Mouse (Mus musculus) embryonic fibroblast, embryonic 13.5 days (primary cell): ENCODE measurements around the gene Krtap29-1.

ENCODE experiments used
- CTCF ChIP-seq: IDR thresholded peaks from 2 replicates; pipeline ENCODE4 v1.5.1; 2011; ENCODE audit warnings: mild to moderate bottlenecking, control low read depth, low read length, moderate library complexity, borderline replicate concordance; ENCODE audit not compliant: insufficient read depth
- POLR2A ChIP-seq: IDR thresholded peaks from 2 replicates; pipeline ENCODE4 v1.6.1; 2011; ENCODE audit warnings: low read depth, mild to moderate bottlenecking, control low read depth, low read length, moderate library complexity

DNA sequence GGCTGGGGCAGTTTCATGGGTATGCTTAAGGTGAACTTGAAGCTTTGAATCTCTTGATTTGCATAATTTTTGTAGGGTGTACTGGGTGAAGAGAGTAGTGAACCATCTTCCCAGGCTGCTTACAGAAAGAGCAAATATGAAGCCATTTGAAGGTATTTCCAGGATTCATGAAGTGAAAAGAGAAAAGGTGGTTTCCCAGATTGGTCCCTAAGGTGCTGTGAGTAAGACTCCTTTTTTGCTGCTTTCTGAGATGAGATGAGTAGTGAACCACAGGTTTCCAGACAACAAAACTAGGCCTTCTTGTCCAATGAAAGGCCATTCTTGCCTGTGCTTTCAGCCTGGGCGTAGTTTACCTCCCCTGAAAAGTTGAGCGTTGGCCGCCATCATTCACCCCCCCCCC is 9.7 kb upstream of the Krtap29-1 start:
- TF ChIP-seq CTCF = no peak
- TF ChIP-seq POLR2A = no peak
